Mouse (Mus musculus) regulatory T cell (primary cell): ENCODE measurements around the gene Tgfa.

Experiments
- in situ Hi-C: fragments of 300-600 bp; cut with MboI, MseI; formaldehyde crosslinking; loops from one replicate; pipeline ENCODE4 v1.15.1; 2025; ENCODE audit warnings: high pct_unique_total_duplicates

The Tgfa gene

DNA sequence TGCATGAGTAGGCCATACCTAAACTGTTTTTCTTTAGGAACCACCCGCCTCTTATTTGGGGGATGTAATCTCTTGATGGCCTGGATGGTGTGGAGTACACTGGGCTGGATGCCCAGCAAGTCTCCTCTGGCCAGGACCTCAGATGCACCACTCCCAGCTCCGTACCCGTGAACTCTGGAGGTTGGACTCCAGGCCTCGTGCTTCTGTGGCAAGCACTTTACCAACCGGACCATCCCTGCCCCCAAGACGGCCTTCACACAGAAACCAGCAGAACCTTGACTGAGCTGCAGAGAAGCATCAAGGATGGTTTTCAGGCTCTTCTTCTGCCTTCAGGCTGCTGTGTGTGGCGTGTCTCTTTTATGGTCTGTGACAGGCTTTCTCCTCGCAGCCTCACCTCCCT, 98.3 kb downstream of the Tgfa start:
- in situ Hi-C loops: no loop called here

DNA sequence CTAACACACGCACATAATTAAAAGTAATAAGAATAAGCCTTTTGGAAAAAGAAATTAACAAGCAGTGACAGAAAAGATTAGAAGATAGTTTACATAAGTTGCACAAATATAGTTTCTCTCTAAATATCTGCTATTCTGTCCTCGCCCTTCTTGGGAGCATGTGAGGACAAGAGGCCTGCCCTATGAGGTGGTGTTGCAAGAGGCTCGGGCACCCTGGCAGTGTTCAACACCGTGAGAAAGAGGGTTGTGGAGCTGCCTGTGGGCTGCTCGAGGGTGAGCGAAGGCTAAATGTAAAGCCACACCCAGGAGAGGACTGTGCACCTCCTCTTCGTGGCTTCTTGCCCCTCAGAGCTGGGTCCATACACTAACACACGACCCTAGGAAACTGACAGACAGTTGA, 100.4 kb downstream of the Tgfa start:
- in situ Hi-C loops: no loop called here

- in situ Hi-C loops: no loop called here
These were observed 101.1 kb downstream of the Tgfa start for GRCm38 (mm10) chr6:86296126-86296525.

- in situ Hi-C loops: no loop called here
These were observed 101.9 kb downstream of the Tgfa start for GRCm38 (mm10) chr6:86296938-86297337.

- in situ Hi-C loops: no loop called here
These were observed 103.9 kb downstream of the Tgfa start for GRCm38 (mm10) chr6:86298961-86299360.

- in situ Hi-C loops: no loop called here
These were observed 104.4 kb downstream of the Tgfa start for GRCm38 (mm10) chr6:86299381-86299780.

- in situ Hi-C loops: no loop called here
These were observed 110.7 kb downstream of the Tgfa start for GRCm38 (mm10) chr6:86305680-86306079.

GRCm38 (mm10) chr6:86314011-86314410, 119.0 kb downstream of the Tgfa start:
- in situ Hi-C loops: no loop called here

- in situ Hi-C loops: no loop called here
These were observed 122.0 kb downstream of the Tgfa start for GRCm38 (mm10) chr6:86317066-86317465.

DNA sequence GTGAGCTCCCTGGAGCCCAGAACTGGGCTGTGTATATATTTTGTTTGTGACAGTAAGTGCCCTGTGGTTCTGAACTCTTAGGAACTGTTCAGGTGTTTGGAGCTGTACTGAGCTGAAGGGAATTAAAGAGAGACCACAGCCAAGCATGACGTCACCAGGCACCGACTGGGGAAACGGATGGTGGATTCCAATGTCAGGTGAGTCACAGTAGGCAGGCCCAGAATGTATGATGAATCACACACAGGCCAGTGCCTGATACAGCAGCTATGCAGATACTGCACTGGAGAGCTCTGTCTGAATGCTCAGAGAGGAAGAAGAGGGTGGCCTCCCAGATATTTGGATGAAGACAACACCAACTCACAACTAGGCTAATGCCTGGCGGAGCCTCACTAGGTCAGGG, 123.8 kb downstream of the Tgfa start:
- in situ Hi-C loops: no loop called here

DNA sequence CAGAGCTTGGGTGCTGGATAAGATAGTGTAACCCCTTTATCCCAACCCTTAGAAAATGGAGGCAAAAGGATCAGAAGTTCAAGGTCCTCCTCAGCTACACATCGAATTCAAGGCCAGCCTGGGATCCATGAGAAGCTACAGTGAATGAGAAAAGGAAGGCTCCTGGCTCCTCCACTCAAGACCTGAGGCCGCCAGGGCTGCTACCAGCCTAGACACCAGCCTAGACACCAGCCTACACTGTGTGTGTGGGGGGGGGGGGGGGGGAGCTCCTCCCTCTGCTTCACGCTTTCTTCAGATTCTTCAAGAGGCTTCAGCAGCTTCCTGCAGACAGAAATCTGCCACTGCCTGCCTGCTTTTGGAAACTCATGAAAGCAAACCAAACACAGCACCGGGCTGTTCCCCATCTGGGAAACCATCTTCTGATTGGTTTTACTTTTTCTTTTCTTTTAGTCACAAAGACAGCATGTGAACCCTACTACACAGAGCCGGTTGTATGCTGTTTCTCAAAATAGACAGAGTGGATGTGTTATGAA, 127.1 kb downstream of the Tgfa start:
- in situ Hi-C loops: no loop called here

- in situ Hi-C loops: no loop called here
These were observed 128.0 kb downstream of the Tgfa start for GRCm38 (mm10) chr6:86322991-86323390.

GRCm38 (mm10) chr6:86324400-86324799, 129.4 kb downstream of the Tgfa start:
- in situ Hi-C loops: no loop called here
